Mouse (Mus musculus) kidney, adult 10 weeks (tissue): ENCODE data around the gene Rplp1. TPM values are rescaled to one million over a fixed set of nuclear protein-coding genes. Genes with fewer than 3 reads are reported as not detected.

Experiments used
- polyA plus RNA-seq: library from polyadenylated mRNA; stranded (reverse); fragments of 350-450 nt; fragmentation: Illumina TruSeq; extraction: RNeasy Lipid Tissue Mini Kit (QIAGEN cat#74804); gene quantifications from one replicate; pipeline ENCODE4 v1.2.3, GENCODE M21; 2014; ENCODE audit warnings: low read depth, low replicate concordance

The Rplp1 gene
- polyA plus RNA-seq = 41.5 TPM

GRCm38 (mm10) chr9:61914203-61914916 lies at the start of gene Rplp1:
Gene Rplp1 (minus strand): TSS chr9:61914542.

GRCm38 (mm10) chr9:61946623-61947401 lies 32.5 kb upstream of the Rplp1 start, which contains the start of gene Kif23:
Gene Kif23 (minus strand): TSS chr9:61946774.

Other genes starting within 250 kb of the Rplp1 start
- gene Kif23, start 32.2 kb upstream of the Rplp1 start, polyA plus RNA-seq = 6.3 TPM
- gene Paqr5, start 112.3 kb upstream of the Rplp1 start, polyA plus RNA-seq = 64.5 TPM
- gene Glce, start 208.1 kb upstream of the Rplp1 start, polyA plus RNA-seq = 19.6 TPM